Mouse (Mus musculus) liver, embryonic 11.5 days (tissue): ENCODE measurements at regions not wholly inside any gene's neighbourhood (a gene's known extent, or its start where the extent isn't known, plus 50 kb on each side); places are given as distances from the start of the nearest gene placed in this dataset.

Experiments
- ATAC-seq: fragments of 200-750 bp; cut with Nextera tagmentation; replicated peaks from 2 replicates; pipeline ENCODE4 v1.8.0; 2017; ENCODE audit warnings: moderate number of reproducible peaks, mild to moderate bottlenecking, moderate TSS enrichment, moderate library complexity; ENCODE audit not compliant: low FRiP score
- DNase-seq: peaks from one replicate; pipeline ENCODE4 v3.0.0-alpha.2; 2017; ENCODE audit warnings: low spot score
- H3K27ac ChIP-seq: fragments of 300-500 bp; sonication (generic); 2 replicates; pipeline ENCODE4 v1.5.1; 2014; ENCODE audit warnings: mild to moderate bottlenecking, low read depth, low read length, control low read depth
- H3K27me3 ChIP-seq: fragments of 300-500 bp; sonication (generic); replicated peaks from 2 replicates; pipeline ENCODE4 v1.6.1; 2014; ENCODE audit warnings: low read length, mixed read lengths; ENCODE audit not compliant: control insufficient read depth, insufficient read depth
- H3K36me3 ChIP-seq: fragments of 300-500 bp; sonication (generic); 2 replicates; pipeline ENCODE4 v1.6.1; 2014; ENCODE audit warnings: mild to moderate bottlenecking, low read length, moderate library complexity, mixed read lengths; ENCODE audit not compliant: control insufficient read depth, insufficient read depth
- H3K4me1 ChIP-seq: fragments of 300-500 bp; sonication (generic); replicated peaks from 2 replicates; pipeline ENCODE4 v1.6.1; 2014; ENCODE audit warnings: low read length, mixed read lengths; ENCODE audit not compliant: control insufficient read depth, insufficient read depth
- H3K4me2 ChIP-seq: fragments of 300-500 bp; sonication (generic); 2 replicates; pipeline ENCODE4 v1.6.1; 2014; ENCODE audit warnings: mild to moderate bottlenecking, control low read depth, moderate library complexity
- H3K4me3 ChIP-seq: fragments of 300-500 bp; sonication (generic); 2 replicates; pipeline ENCODE4 v1.5.1; 2014; ENCODE audit warnings: low read depth, low read length, control low read depth
- H3K9ac ChIP-seq: fragments of 300-500 bp; sonication (generic); 2 replicates; pipeline ENCODE4 v1.6.1; 2014; ENCODE audit warnings: low read depth, low read length, control low read depth
- H3K9me3 ChIP-seq: fragments of 300-500 bp; sonication (generic); 2 replicates; pipeline ENCODE4 v1.6.1; 2016; ENCODE audit warnings: low read length, inconsistent platforms, mixed read lengths; ENCODE audit not compliant: control insufficient read depth
- WGBS: fragments of 180-500 bp; shearing (Covaris S2); extraction: QIAGEN DNeasy Blood & Tissue Kit; methylation state at CpG from one replicate; pipeline ENCODE4 v1.1.7; 2014; 5-methylcytosine and 5-hydroxymethylcytosine counted together

GRCm38 (mm10) chr8:10705909-10706308 is 302.3 kb downstream of the Irs2 start:
- Histone ChIP-seq H3K9ac (no peak overlapping the region), H3K4me2 (no peak overlapping the region), H3K4me1 (no peaks in the 10 kb centered on the region), H3K36me3 (no peaks in the 10 kb centered on the region), H3K4me3 (no peak overlapping the region), H3K27ac (no peak overlapping the region), H3K9me3 (no peaks in the 10 kb centered on the region), H3K27me3 (0 out of 2 replicates have a peak, but pooled peaks cover 4% of the 10 kb centered on the region)
- no peak for ATAC-seq
- 49% methylated on average over 7 of the region's 7 CpGs for WGBS
- DNase-seq, result no peak

- H3K4me2 ChIP-seq, result no peak overlapping the region
- H3K27me3 ChIP-seq, result no peaks in the 10 kb centered on the region
- no peak overlapping the region for H3K27ac ChIP-seq
- no peaks in the 10 kb centered on the region for H3K4me1 ChIP-seq
- no peak for ATAC-seq
- H3K36me3 ChIP-seq, result no peaks in the 10 kb centered on the region
- no peaks in the 10 kb centered on the region for H3K9me3 ChIP-seq
- H3K4me3 ChIP-seq, result no peak overlapping the region
- no peak for DNase-seq
- H3K9ac ChIP-seq, result no peak overlapping the region
- WGBS, result 88% methylated on average over 7 of the region's 7 CpGs
These were observed 305.5 kb downstream of the Irs2 start for GRCm38 (mm10) chr8:10702755-10703154.

- Histone ChIP-seq H3K4me2 (no peak overlapping the region), H3K9me3 (no peaks in the 10 kb centered on the region), H3K9ac (no peak overlapping the region), H3K27me3 (no peaks in the 10 kb centered on the region), H3K36me3 (no peaks in the 10 kb centered on the region), H3K4me1 (no peaks in the 10 kb centered on the region), H3K4me3 (no peak overlapping the region), H3K27ac (no peak overlapping the region)
- WGBS, result 77% methylated on average over 10 of the region's 10 CpGs
- DNase-seq (no peak), ATAC-seq (no peak)
These were observed 306.0 kb downstream of the Irs2 start for GRCm38 (mm10) chr8:10702248-10702647.

GRCm38 (mm10) chr8:10701648-10702061 is 306.6 kb downstream of the Irs2 start:
- H3K36me3 ChIP-seq, result no peaks in the 10 kb centered on the region
- no peak for ATAC-seq
- H3K27me3 ChIP-seq, result no peaks in the 10 kb centered on the region
- 71% methylated on average over 4 of the region's 4 CpGs for WGBS
- H3K4me3 ChIP-seq, result no peak overlapping the region
- no peak overlapping the region for H3K9ac ChIP-seq
- no peak overlapping the region for H3K4me2 ChIP-seq
- no peaks in the 10 kb centered on the region for H3K9me3 ChIP-seq
- no peaks in the 10 kb centered on the region for H3K4me1 ChIP-seq
- no peak overlapping the region for H3K27ac ChIP-seq
- no peak for DNase-seq

- Histone ChIP-seq H3K4me3 (no peak overlapping the region), H3K4me2 (no peak overlapping the region), H3K27me3 (no peaks in the 10 kb centered on the region), H3K9ac (no peak overlapping the region), H3K36me3 (no peaks in the 10 kb centered on the region), H3K27ac (no peak overlapping the region), H3K4me1 (no peaks in the 10 kb centered on the region), H3K9me3 (no peaks in the 10 kb centered on the region)
- DNase-seq, result no peak
- WGBS, result 67% methylated on average over 4 of the region's 4 CpGs
- ATAC-seq, result no peak
These were observed 307.0 kb downstream of the Irs2 start for GRCm38 (mm10) chr8:10701226-10701625.

GRCm38 (mm10) chr8:10699669-10700068 is 308.6 kb downstream of the Irs2 start:
- Histone ChIP-seq H3K4me1 (no peaks in the 10 kb centered on the region), H3K36me3 (no peaks in the 10 kb centered on the region), H3K9me3 (no peaks in the 10 kb centered on the region), H3K27me3 (no peaks in the 10 kb centered on the region), H3K4me3 (no peak overlapping the region), H3K4me2 (no peak overlapping the region), H3K27ac (no peak overlapping the region), H3K9ac (no peak overlapping the region)
- DNase-seq (no peak), ATAC-seq (no peak)
- 79% methylated on average over 9 of the region's 9 CpGs for WGBS

- Histone ChIP-seq H3K4me2 (no peak overlapping the region), H3K4me3 (no peak overlapping the region), H3K9ac (no peak overlapping the region), H3K9me3 (no peaks in the 10 kb centered on the region), H3K4me1 (no peaks in the 10 kb centered on the region), H3K36me3 (no peaks in the 10 kb centered on the region), H3K27me3 (no peaks in the 10 kb centered on the region), H3K27ac (no peak overlapping the region)
- 82% methylated on average over 6 of the region's 6 CpGs for WGBS
- DNase-seq (no peak), ATAC-seq (no peak)
These were observed 313.1 kb downstream of the Irs2 start for GRCm38 (mm10) chr8:10695181-10695580.

GRCm38 (mm10) chr8:10690659-10691058 is 317.6 kb downstream of the Irs2 start:
- Histone ChIP-seq H3K9ac (no peak overlapping the region), H3K36me3 (no peaks in the 10 kb centered on the region), H3K27me3 (no peaks in the 10 kb centered on the region; the same call in 1 of the 2 replicates), H3K4me2 (no peak overlapping the region), H3K9me3 (no peaks in the 10 kb centered on the region), H3K4me1 (no peaks in the 10 kb centered on the region; the same call in 1 of the 2 replicates), H3K4me3 (no peak overlapping the region), H3K27ac (no peak overlapping the region)
- ATAC-seq (no peak), DNase-seq (no peak)
- 62% methylated on average over 1 of the region's 1 CpGs for WGBS

- 74% methylated on average over 12 of the region's 12 CpGs for WGBS
These were observed 318.4 kb downstream of the Irs2 start for GRCm38 (mm10) chr8:10689881-10690280.

More at GRCm38 (mm10) chr8:10689881-10690280, 318.4 kb downstream of the Irs2 start:
- H3K4me1 ChIP-seq, result no peaks in the 10 kb centered on the region; the same call in 1 of the 2 replicates
- no peak overlapping the region for H3K4me3 ChIP-seq
- peaks cover 3% of the 10 kb centered on the region; the same call in 1 of the 2 replicates for H3K27me3 ChIP-seq
- H3K4me2 ChIP-seq, result no peak overlapping the region
- no peak overlapping the region for H3K27ac ChIP-seq
- no peaks in the 10 kb centered on the region for H3K9me3 ChIP-seq
- H3K36me3 ChIP-seq, result no peaks in the 10 kb centered on the region
- no peak overlapping the region for H3K9ac ChIP-seq
- no peak for DNase-seq
- ATAC-seq, result no peak
